Mouse (Mus musculus) skeletal muscle tissue, adult 2 months (tissue): ENCODE measurements around the gene Jund.
A peak's percentile ranks its signal among the peaks of the same experiment; 100 is the strongest.

ENCODE experiments used
- DNase-seq: peaks from one replicate; pipeline ENCODE4 v3.0.0-alpha.2; 2012; ENCODE audit warnings: low read depth, low spot score

Jund gene

GRCm38 (mm10) chr8:70698310-70699109 is at the start of gene Jund:
Jund (plus strand) TSS chr8:70698949.
- peak; percentile 100 for DNase-seq

- peak; percentile 83 for DNase-seq
Observed at GRCm38 (mm10) chr8:70649324-70649723, 49.4 kb upstream of the Jund start.

GRCm38 (mm10) chr8:70650351-70650750 is 48.4 kb upstream of the Jund start:
- DNase-seq = no peak

- DNase-seq = no peak
Observed at GRCm38 (mm10) chr8:70653226-70653625, 45.5 kb upstream of the Jund start.

GRCm38 (mm10) chr8:70654121-70654520 is 44.6 kb upstream of the Jund start:
- no peak for DNase-seq

GRCm38 (mm10) chr8:70655469-70655868 is 43.3 kb upstream of the Jund start:
- no peak for DNase-seq

- no peak for DNase-seq
Observed at GRCm38 (mm10) chr8:70656193-70656790, 42.5 kb upstream of the Jund start.

GRCm38 (mm10) chr8:70657214-70657613 is 41.5 kb upstream of the Jund start:
- DNase-seq = no peak

GRCm38 (mm10) chr8:70657739-70658138 is 41.0 kb upstream of the Jund start:
- DNase-seq = no peak

- peak; percentile 34 for DNase-seq
Observed at GRCm38 (mm10) chr8:70658897-70659603, 39.7 kb upstream of the Jund start.

GRCm38 (mm10) chr8:70659604-70660272 is 39.0 kb upstream of the Jund start:
- peak; percentile 78 for DNase-seq

GRCm38 (mm10) chr8:70660273-70660725 is 38.5 kb upstream of the Jund start, which contains the start of gene Pgpep1:
Pgpep1 (minus strand) TSS chr8:70660388.
- DNase-seq = no peak

GRCm38 (mm10) chr8:70663691-70664090 is 35.1 kb upstream of the Jund start:
- no peak for DNase-seq

GRCm38 (mm10) chr8:70664631-70665030 is 34.1 kb upstream of the Jund start:
- no peak for DNase-seq

GRCm38 (mm10) chr8:70665599-70665998 is 33.1 kb upstream of the Jund start:
- DNase-seq = no peak

- DNase-seq = peak; percentile 71
Observed at GRCm38 (mm10) chr8:70667071-70667470, 31.7 kb upstream of the Jund start.

GRCm38 (mm10) chr8:70671615-70672324 is 27.0 kb upstream of the Jund start:
- DNase-seq = peak; percentile 85

- DNase-seq = no peak
Observed at GRCm38 (mm10) chr8:70672325-70673078, 26.2 kb upstream of the Jund start.

GRCm38 (mm10) chr8:70673079-70673856 is 25.5 kb upstream of the Jund start, which contains the start of gene Lsm4:
Lsm4 (plus strand) TSS chr8:70673248.
- DNase-seq = peak; percentile 100
